Mouse (Mus musculus) cerebellum, adult 2 months (tissue): ENCODE measurements around the gene Ppm1l. TPM values are rescaled to one million over a fixed set of nuclear protein-coding genes. Genes with fewer than 3 reads are reported as not detected.

Source experiments
- DNase-seq, 2 experiments: peaks; one replicate each; pipeline ENCODE4 v3.0.0; 2021
- H3K27ac ChIP-seq: fragments of 200-500 bp; 2 replicates; pipeline ENCODE4 v1.5.1; 2012; ENCODE audit warnings: low read length, control low read depth, inconsistent platforms; ENCODE audit not compliant: insufficient read depth
- H3K27me3 ChIP-seq: fragments of 200-500 bp; 2 replicates; pipeline ENCODE4 v1.6.1; 2012; ENCODE audit warnings: inconsistent platforms, mild to moderate bottlenecking, low read length, moderate library complexity; ENCODE audit not compliant: control insufficient read depth, insufficient read depth
- H3K4me1 ChIP-seq: fragments of 200-500 bp; 2 replicates; pipeline ENCODE4 v1.6.1; 2011; ENCODE audit warnings: low read length; ENCODE audit not compliant: control insufficient read depth, insufficient read depth
- H3K4me3 ChIP-seq: fragments of 200-500 bp; replicated peaks from 2 replicates; pipeline ENCODE3; 2011; ENCODE audit warnings: mild to moderate bottlenecking, low read depth, low read length, control low read depth; ENCODE audit not compliant: insufficient read depth
- CTCF ChIP-seq: fragments of 200-500 bp; IDR thresholded peaks from 2 replicates; pipeline ENCODE4 v1.5.1; 2011; ENCODE audit warnings: low read depth, mild to moderate bottlenecking, control low read depth, low read length, moderate library complexity, borderline replicate concordance; ENCODE audit not compliant: insufficient read depth
- POLR2A ChIP-seq: fragments of 200-500 bp; IDR thresholded peaks from 2 replicates; pipeline ENCODE4 v1.6.1; 2011; ENCODE audit warnings: low read length, control low read depth, borderline replicate concordance; ENCODE audit not compliant: insufficient read depth
- WGBS: fragments of 180-500 bp; shearing (Covaris S2); methylation state at CpG from one replicate; pipeline ENCODE4 v1.1.7; 2018; 5-methylcytosine and 5-hydroxymethylcytosine counted together
- polyA plus RNA-seq: library from polyadenylated mRNA; depleted of rRNA; stranded (reverse); fragments of >200 nt; gene quantifications from 2 replicates; pipeline ENCODE4 v1.2.3, GENCODE M21; 2012

The Ppm1l gene
- polyA plus RNA-seq, 1 experiment = 38.2 TPM

- no peak for TF ChIP-seq CTCF
- no peak for TF ChIP-seq POLR2A
- DNase-seq = no peak
- Histone ChIP-seq H3K4me1 (peaks cover 3% of the 10 kb centered on the region), H3K4me3 (no peak overlapping the region), H3K27ac (no peak overlapping the region), H3K27me3 (no peaks in the 10 kb centered on the region)
- WGBS = 60% methylated on average over 8 of the region's 8 CpGs
Observed at GRCm38 (mm10) chr3:69341514-69341913, 24.9 kb downstream of the Ppm1l start.

GRCm38 (mm10) chr3:69342247-69342921, 25.7 kb downstream of the Ppm1l start:
- Histone ChIP-seq H3K27me3 (no peaks in the 10 kb centered on the region), H3K4me3 (no peak overlapping the region), H3K27ac (no peak overlapping the region), H3K4me1 (peaks cover 3% of the 10 kb centered on the region)
- TF ChIP-seq CTCF = no peak
- 81% methylated on average over 8 of the region's 8 CpGs for WGBS
- no peak for DNase-seq

- 84% methylated on average over 10 of the region's 10 CpGs for WGBS
- H3K27me3 ChIP-seq = no peaks in the 10 kb centered on the region
- no peak for DNase-seq
- H3K4me3 ChIP-seq = no peak overlapping the region
- peaks cover 5% of the 10 kb centered on the region for H3K4me1 ChIP-seq
- TF ChIP-seq POLR2A = no peak
- H3K27ac ChIP-seq = no peak overlapping the region
Observed at GRCm38 (mm10) chr3:69343124-69343523, 26.5 kb downstream of the Ppm1l start.

GRCm38 (mm10) chr3:69346514-69346913, 29.9 kb downstream of the Ppm1l start:
- WGBS = 84% methylated on average over 4 of the region's 4 CpGs
- Histone ChIP-seq H3K27ac (no peak overlapping the region), H3K4me1 (peaks cover 10% of the 10 kb centered on the region), H3K4me3 (no peak overlapping the region), H3K27me3 (no peaks in the 10 kb centered on the region)
- no peak for DNase-seq
- no peak for TF ChIP-seq POLR2A
- no peak for TF ChIP-seq CTCF

- no peaks in the 10 kb centered on the region for H3K27me3 ChIP-seq
- peak in 1 of 2 experiments; percentile 46 for DNase-seq
- TF ChIP-seq CTCF = 0 out of 2 replicates have a peak, but pooled peaks have one; percentile 13
- TF ChIP-seq POLR2A = no peak
- WGBS = 78% methylated on average over 11 of the region's 11 CpGs
- H3K4me3 ChIP-seq = no peak overlapping the region
- H3K27ac ChIP-seq = peak overlapping the region; percentile 14
- H3K4me1 ChIP-seq = peaks cover 10% of the 10 kb centered on the region
Observed at GRCm38 (mm10) chr3:69348197-69348920, 31.7 kb downstream of the Ppm1l start.

GRCm38 (mm10) chr3:69348921-69349237, 32.2 kb downstream of the Ppm1l start:
- H3K4me1 ChIP-seq = peaks cover 10% of the 10 kb centered on the region
- H3K4me3 ChIP-seq = no peak overlapping the region
- no peaks in the 10 kb centered on the region for H3K27me3 ChIP-seq
- 44% methylated on average over 4 of the region's 4 CpGs for WGBS
- no peak for DNase-seq
- no peak overlapping the region; the same call in 1 of the 2 replicates for H3K27ac ChIP-seq
- TF ChIP-seq POLR2A = no peak
- TF ChIP-seq CTCF = no peak

- peak; percentile 76 to 84 for DNase-seq
- 17% methylated on average over 6 of the region's 6 CpGs for WGBS
- TF ChIP-seq CTCF = no peak
- 0 out of 2 replicates have a peak, but pooled peaks have one; percentile 13 for TF ChIP-seq POLR2A
- H3K27me3 ChIP-seq = no peaks in the 10 kb centered on the region
- peak overlapping the region; percentile 62 for H3K27ac ChIP-seq
- no peak overlapping the region for H3K4me3 ChIP-seq
- peaks cover 13% of the 10 kb centered on the region for H3K4me1 ChIP-seq
Observed at GRCm38 (mm10) chr3:69349973-69350372, 33.3 kb downstream of the Ppm1l start.

- no peak for DNase-seq
- Histone ChIP-seq H3K27ac (no peak overlapping the region), H3K4me1 (peaks cover 13% of the 10 kb centered on the region), H3K4me3 (no peak overlapping the region), H3K27me3 (no peaks in the 10 kb centered on the region)
- TF ChIP-seq CTCF (no peak), POLR2A (no peak)
- WGBS = 95% methylated on average over 1 of the region's 1 CpGs
Observed at GRCm38 (mm10) chr3:69352194-69352593, 35.5 kb downstream of the Ppm1l start.
